Mouse (Mus musculus) olfactory bulb, adult 2 months (tissue): ENCODE measurements around the gene Tyk2.

Experiments used
- CTCF ChIP-seq: fragments of 200-500 bp; IDR thresholded peaks from 2 replicates; pipeline ENCODE4 v1.5.1; 2012; ENCODE audit warnings: low read depth, mild to moderate bottlenecking, low read length, moderate library complexity; ENCODE audit not compliant: insufficient read depth
- POLR2A ChIP-seq: fragments of 200-500 bp; IDR thresholded peaks from 2 replicates; pipeline ENCODE4 v1.6.1; 2012; ENCODE audit warnings: mild to moderate bottlenecking, low read depth, low read length, moderate library complexity; ENCODE audit not compliant: insufficient read depth

- no peak for TF ChIP-seq POLR2A
- no peak for TF ChIP-seq CTCF
Measured at GRCm38 (mm10) chr9:21125502-21126258, 5.4 kb downstream of the Tyk2 start.
